Mouse (Mus musculus): ENCODE measurements around the gene Srp68. TPM values are rescaled to one million over a fixed set of nuclear protein-coding genes. Genes with fewer than 3 reads are reported as not detected.

Srp68 gene
- total and polyA plus RNA-seq, 2 experiments, result 19.9 to 36.3 TPM

- peaks cover 55% of the 10 kb centered on the region for H3K36me3 ChIP-seq (ENCODE audit: control insufficient read depth, insufficient read depth, low read length)
- no peak for TF ChIP-seq POLR2A (IDR thresholded peaks at IDR 0.05; ENCODE audit: extremely low read depth, insufficient read depth, low read length)
- TF ChIP-seq CTCF (IDR thresholded peaks at IDR 0.05; ENCODE audit: low read depth, low read length), result no peak
- no peaks in the 10 kb centered on the region; the same call in 1 of the 2 replicates for H3K79me2 ChIP-seq (ENCODE audit: control insufficient read depth, insufficient read depth, low read length)
- no peak overlapping the region for H3K4me3 ChIP-seq (ENCODE audit: insufficient read depth, low read depth, low read length)
- no peak for DNase-seq (ENCODE audit: extremely low read depth, low read depth, low spot score)
- H3K4me1 ChIP-seq (ENCODE audit: control insufficient read depth, insufficient read depth, low read length), result no peaks in the 10 kb centered on the region
- no peak overlapping the region for H3K27ac ChIP-seq (replicated peaks; ENCODE audit: insufficient read depth, low read depth, low read length)
- no peak overlapping the region for H3K9ac ChIP-seq (ENCODE audit: low read depth, low read length)
- 91% methylated on average over 8 of the region's 8 CpGs for WGBS
- no peaks in the 10 kb centered on the region for H3K27me3 ChIP-seq (ENCODE audit: control insufficient read depth, insufficient read depth, low read length)
Observed at GRCm38 (mm10) chr11:116259461-116259860, 14.6 kb downstream of the Srp68 start.

- Histone ChIP-seq H3K27me3 (ENCODE audit: control insufficient read depth, insufficient read depth, low read length) (no peaks in the 10 kb centered on the region), H3K9ac (ENCODE audit: low read depth, low read length) (no peak overlapping the region), H3K4me1 (ENCODE audit: control insufficient read depth, insufficient read depth, low read length) (no peaks in the 10 kb centered on the region), H3K4me3 (ENCODE audit: insufficient read depth, low read depth, low read length) (no peak overlapping the region), H3K79me2 (ENCODE audit: control insufficient read depth, insufficient read depth, low read length) (no peaks in the 10 kb centered on the region; the same call in 1 of the 2 replicates), H3K27ac (replicated peaks; ENCODE audit: insufficient read depth, low read depth, low read length) (no peak overlapping the region), H3K36me3 (ENCODE audit: control insufficient read depth, insufficient read depth, low read length) (peaks cover 46% of the 10 kb centered on the region; the same call in 1 of the 2 replicates)
- no peak for DNase-seq (ENCODE audit: extremely low read depth, low read depth, low spot score)
- no peak for TF ChIP-seq POLR2A (IDR thresholded peaks at IDR 0.05; ENCODE audit: extremely low read depth, insufficient read depth, low read length)
- TF ChIP-seq CTCF (IDR thresholded peaks at IDR 0.05; ENCODE audit: low read depth, low read length), result no peak
- WGBS, result 81% methylated on average over 9 of the region's 9 CpGs
Observed at GRCm38 (mm10) chr11:116255982-116256675, 17.9 kb downstream of the Srp68 start.

- Histone ChIP-seq H3K36me3 (ENCODE audit: control insufficient read depth, insufficient read depth, low read length) (peaks cover 46% of the 10 kb centered on the region; the same call in 1 of the 2 replicates), H3K4me3 (ENCODE audit: insufficient read depth, low read depth, low read length) (no peak overlapping the region), H3K27ac (replicated peaks; ENCODE audit: insufficient read depth, low read depth, low read length) (no peak overlapping the region)
Observed at GRCm38 (mm10) chr11:116255090-116255981, 18.7 kb downstream of the Srp68 start.

GRCm38 (mm10) chr11:116254627-116255026, 19.4 kb downstream of the Srp68 start:
- Histone ChIP-seq H3K9ac (ENCODE audit: low read depth, low read length) (no peak overlapping the region), H3K27me3 (ENCODE audit: control insufficient read depth, insufficient read depth, low read length) (no peaks in the 10 kb centered on the region), H3K27ac (replicated peaks; ENCODE audit: insufficient read depth, low read depth, low read length) (no peak overlapping the region), H3K79me2 (ENCODE audit: control insufficient read depth, insufficient read depth, low read length) (no peaks in the 10 kb centered on the region; the same call in 1 of the 2 replicates), H3K4me3 (ENCODE audit: insufficient read depth, low read depth, low read length) (no peak overlapping the region), H3K4me1 (ENCODE audit: control insufficient read depth, insufficient read depth, low read length) (no peaks in the 10 kb centered on the region), H3K36me3 (ENCODE audit: control insufficient read depth, insufficient read depth, low read length) (peaks cover 43% of the 10 kb centered on the region; the same call in 1 of the 2 replicates)
- TF ChIP-seq CTCF (IDR thresholded peaks at IDR 0.05; ENCODE audit: low read depth, low read length), result no peak
- TF ChIP-seq POLR2A (IDR thresholded peaks at IDR 0.05; ENCODE audit: extremely low read depth, insufficient read depth, low read length), result no peak
- DNase-seq (ENCODE audit: extremely low read depth, low read depth, low spot score), result no peak
- WGBS, result 61% methylated on average over 9 of the region's 9 CpGs

More at GRCm38 (mm10) chr11:116255090-116255981, 18.7 kb downstream of the Srp68 start:
- Histone ChIP-seq H3K4me1 (ENCODE audit: control insufficient read depth, insufficient read depth, low read length) (no peaks in the 10 kb centered on the region), H3K9ac (ENCODE audit: low read depth, low read length) (no peak overlapping the region), H3K27me3 (ENCODE audit: control insufficient read depth, insufficient read depth, low read length) (no peaks in the 10 kb centered on the region), H3K79me2 (ENCODE audit: control insufficient read depth, insufficient read depth, low read length) (no peaks in the 10 kb centered on the region; the same call in 1 of the 2 replicates)
- no peak for TF ChIP-seq CTCF (IDR thresholded peaks at IDR 0.05; ENCODE audit: low read depth, low read length)
- TF ChIP-seq POLR2A (IDR thresholded peaks at IDR 0.05; ENCODE audit: extremely low read depth, insufficient read depth, low read length), result no peak
- WGBS, result 81% methylated on average over 22 of the region's 22 CpGs
- DNase-seq (ENCODE audit: extremely low read depth, low read depth, low spot score), result no peak

GRCm38 (mm10) chr11:116253076-116253600, 20.9 kb downstream of the Srp68 start:
- DNase-seq (ENCODE audit: extremely low read depth, low read depth, low spot score), result no peak
- TF ChIP-seq POLR2A (IDR thresholded peaks at IDR 0.05; ENCODE audit: extremely low read depth, insufficient read depth, low read length) (no peak), CTCF (IDR thresholded peaks at IDR 0.05; ENCODE audit: low read depth, low read length) (no peak)
- no peak overlapping the region for H3K9ac ChIP-seq (ENCODE audit: low read depth, low read length)
- no peaks in the 10 kb centered on the region for H3K79me2 ChIP-seq (ENCODE audit: control insufficient read depth, insufficient read depth, low read length)
- no peak overlapping the region for H3K4me3 ChIP-seq (ENCODE audit: insufficient read depth, low read depth, low read length)
- 94% methylated on average over 3 of the region's 3 CpGs for WGBS
- no peak overlapping the region for H3K27ac ChIP-seq (replicated peaks; ENCODE audit: insufficient read depth, low read depth, low read length)
- no peaks in the 10 kb centered on the region for H3K4me1 ChIP-seq (ENCODE audit: control insufficient read depth, insufficient read depth, low read length)
- H3K27me3 ChIP-seq (ENCODE audit: control insufficient read depth, insufficient read depth, low read length), result no peaks in the 10 kb centered on the region
- H3K36me3 ChIP-seq (ENCODE audit: control insufficient read depth, insufficient read depth, low read length), result peaks cover 50% of the 10 kb centered on the region; the same call in 1 of the 2 replicates
